Mouse (Mus musculus) v-Abl transformed pro-B cells (cell line): ENCODE measurements around the gene Tbc1d5.

ENCODE experiments used
- in situ Hi-C, 2 experiments: fragments of 400-800 bp; cut with MboI; formaldehyde crosslinking; loops; one replicate each; pipeline ENCODE4 v1.15.1; 2025; ENCODE audit not compliant: unreplicated experiment in 2 of 2

The Tbc1d5 gene

GRCm38 (mm10) chr17:51179195-51179953 is at the start of gene Tbc1d5:
Gene Tbc1d5, minus strand, starts transcription at chr17:51179352.
- in situ Hi-C loops, result no loop called here

DNA sequence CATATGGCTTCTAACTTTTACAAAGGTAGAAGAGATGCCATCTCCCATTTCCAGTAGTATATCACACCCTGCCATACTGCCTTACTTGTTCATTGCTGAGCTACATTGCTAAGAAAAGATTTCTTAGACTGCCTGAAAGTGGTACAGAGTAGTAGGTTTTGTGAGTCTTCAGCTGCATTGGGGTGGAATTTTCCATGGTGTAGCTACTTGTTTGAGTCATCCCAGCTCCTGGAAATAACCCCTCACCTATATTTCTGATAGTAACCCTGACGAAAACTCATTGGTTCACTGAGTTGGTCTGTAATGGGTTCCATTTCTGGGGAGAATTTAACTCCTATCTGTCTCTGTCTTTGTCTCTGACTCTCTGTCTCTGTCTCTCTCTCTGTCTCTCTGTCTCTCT is 46.9 kb upstream of the Tbc1d5 start:
- in situ Hi-C loops, result no loop called here

GRCm38 (mm10) chr17:51223152-51223551 is 44.0 kb upstream of the Tbc1d5 start:
- in situ Hi-C loops, result no loop called here

DNA sequence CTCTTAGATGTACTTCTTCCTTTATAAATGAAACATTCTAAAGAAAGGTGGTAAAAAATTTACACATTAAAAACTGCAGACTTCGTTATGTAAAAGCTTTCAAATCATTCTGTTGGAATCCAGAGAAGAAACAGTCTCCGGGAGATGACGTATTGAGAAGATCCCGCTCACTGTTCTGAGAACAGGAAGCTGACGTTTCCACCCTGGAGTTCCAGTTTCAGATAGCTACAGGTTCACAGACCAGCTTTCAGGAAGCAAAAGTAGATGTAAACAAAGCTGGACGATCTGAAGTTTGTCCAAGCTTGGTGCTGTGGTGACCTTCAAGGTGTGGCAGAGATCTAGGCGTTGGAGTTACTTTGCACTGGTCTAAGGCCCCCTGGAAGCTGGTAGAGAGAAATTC is 41.9 kb upstream of the Tbc1d5 start:
- in situ Hi-C loops, result no loop called here

- in situ Hi-C loops, result no loop called here
Observed at GRCm38 (mm10) chr17:51219897-51220296, 40.7 kb upstream of the Tbc1d5 start.

DNA sequence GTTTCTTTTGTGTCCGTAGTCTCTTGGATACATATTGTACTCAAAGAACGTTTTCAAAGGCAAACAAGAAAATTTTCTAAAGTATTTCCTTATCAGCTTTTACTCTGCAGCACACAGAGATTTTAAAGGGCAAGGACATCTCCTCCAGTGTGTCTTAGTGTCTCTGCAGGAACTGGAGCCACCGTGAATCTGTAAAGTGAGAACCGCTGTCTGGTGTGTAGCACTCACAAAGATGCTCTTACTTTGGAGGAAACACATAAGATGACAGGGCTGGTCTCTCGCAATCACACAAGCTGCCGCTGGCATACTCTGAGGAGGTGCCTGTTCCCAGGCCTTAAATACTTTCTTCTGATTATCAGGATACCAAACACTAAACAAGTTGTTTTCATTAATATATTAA is 37.3 kb upstream of the Tbc1d5 start:
- in situ Hi-C loops, result no loop called here

DNA sequence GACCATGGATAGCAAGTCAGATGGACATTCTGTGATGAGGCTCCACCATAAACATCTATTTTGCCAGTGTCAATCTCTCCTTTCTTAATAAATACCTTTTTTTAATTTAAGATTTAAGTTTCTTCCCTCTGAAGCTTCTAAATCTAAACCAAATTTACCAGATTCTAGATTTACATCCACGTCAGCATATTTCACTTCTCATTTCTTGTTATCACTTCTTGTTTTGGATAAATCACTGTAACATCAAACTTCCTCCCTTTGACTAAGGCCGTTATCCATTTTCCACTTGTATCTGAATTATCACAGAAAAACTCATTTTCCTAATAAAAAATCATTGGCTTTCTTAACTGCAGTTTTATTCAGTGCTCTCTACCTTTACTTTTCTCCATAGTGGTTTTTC is 30.4 kb upstream of the Tbc1d5 start:
- in situ Hi-C loops, result no loop called here

- in situ Hi-C loops, result no loop called here
Observed at GRCm38 (mm10) chr17:51204643-51205042, 25.5 kb upstream of the Tbc1d5 start.

GRCm38 (mm10) chr17:51195561-51195960 is 16.4 kb upstream of the Tbc1d5 start:
- in situ Hi-C loops, result no loop called here

- in situ Hi-C loops, result no loop called here
Observed at GRCm38 (mm10) chr17:51194787-51195186, 15.6 kb upstream of the Tbc1d5 start.

DNA sequence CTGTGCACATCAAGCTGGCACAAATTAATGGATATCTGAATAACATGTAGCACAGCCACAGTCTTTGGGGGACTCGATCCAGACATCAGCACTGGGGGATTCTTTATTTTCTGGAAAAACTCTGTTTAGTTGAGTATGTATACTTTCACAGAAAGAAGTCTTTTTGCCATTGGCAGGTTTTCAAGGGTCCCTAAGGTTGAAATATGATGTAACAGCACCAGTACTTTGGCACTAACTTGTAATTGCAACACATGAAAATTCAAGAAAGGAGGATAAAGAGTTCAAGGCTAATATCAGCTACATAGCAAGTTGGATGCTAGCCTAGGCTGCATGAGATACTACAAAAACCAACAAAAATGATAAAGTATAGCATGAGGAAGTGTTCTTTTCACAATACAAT is 12.2 kb upstream of the Tbc1d5 start:
- in situ Hi-C loops, result no loop called here

DNA sequence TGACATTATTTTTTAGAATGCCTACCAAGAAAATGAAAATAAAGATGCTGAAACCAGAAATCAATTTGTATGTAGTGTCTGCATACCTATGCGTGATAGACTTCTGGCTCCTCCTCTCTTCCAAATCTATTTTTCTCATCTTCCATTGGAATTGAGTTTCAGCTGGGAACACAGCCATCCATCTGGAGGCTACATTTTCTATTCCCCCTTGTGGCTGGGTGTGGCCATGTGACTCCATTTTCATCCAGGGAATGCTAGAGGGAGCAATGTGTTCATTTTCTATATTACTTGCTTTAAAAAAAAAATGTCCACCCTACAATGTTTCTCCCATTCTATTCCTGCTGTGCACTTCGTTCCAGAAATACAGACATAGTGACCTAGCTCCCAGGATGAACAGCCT is 3.6 kb upstream of the Tbc1d5 start:
- in situ Hi-C loops, result no loop called here

- in situ Hi-C loops, result no loop called here
Observed at GRCm38 (mm10) chr17:51178491-51179194, 509 bp downstream of the Tbc1d5 start.

- in situ Hi-C loops, result no loop called here
Observed at GRCm38 (mm10) chr17:51177923-51178322, 1.2 kb downstream of the Tbc1d5 start.

- in situ Hi-C loops, result no loop called here
Observed at GRCm38 (mm10) chr17:51172332-51172731, 6.8 kb downstream of the Tbc1d5 start.

- in situ Hi-C loops, result no loop called here
Observed at GRCm38 (mm10) chr17:51171504-51171903, 7.6 kb downstream of the Tbc1d5 start.

GRCm38 (mm10) chr17:51169911-51170310 is 9.2 kb downstream of the Tbc1d5 start:
- in situ Hi-C loops, result no loop called here

- in situ Hi-C loops, result no loop called here
Observed at GRCm38 (mm10) chr17:51162366-51162765, 16.8 kb downstream of the Tbc1d5 start.

GRCm38 (mm10) chr17:51159261-51159660 is 19.9 kb downstream of the Tbc1d5 start:
- in situ Hi-C loops, result no loop called here

DNA sequence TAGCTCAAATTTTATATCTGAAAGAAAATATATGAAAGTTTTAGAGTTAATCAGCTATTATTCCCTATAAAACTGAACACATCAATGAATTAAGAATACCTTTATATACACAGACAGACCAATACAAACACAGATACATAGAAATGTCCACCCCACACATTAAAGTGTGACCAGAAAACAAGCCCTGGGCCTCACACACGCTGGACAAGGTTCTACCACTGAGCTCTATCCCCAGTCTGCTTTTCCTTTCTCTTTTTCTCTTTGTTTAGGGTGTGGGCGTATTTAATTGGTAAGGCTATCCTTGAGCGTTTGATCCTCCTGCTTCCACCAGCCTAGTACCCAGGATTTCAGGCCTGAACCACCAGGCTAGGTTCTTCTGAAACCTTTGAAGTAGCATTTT is 28.2 kb downstream of the Tbc1d5 start:
- in situ Hi-C loops, result no loop called here

- in situ Hi-C loops, result no loop called here
Observed at GRCm38 (mm10) chr17:51144983-51145382, 34.2 kb downstream of the Tbc1d5 start.

DNA sequence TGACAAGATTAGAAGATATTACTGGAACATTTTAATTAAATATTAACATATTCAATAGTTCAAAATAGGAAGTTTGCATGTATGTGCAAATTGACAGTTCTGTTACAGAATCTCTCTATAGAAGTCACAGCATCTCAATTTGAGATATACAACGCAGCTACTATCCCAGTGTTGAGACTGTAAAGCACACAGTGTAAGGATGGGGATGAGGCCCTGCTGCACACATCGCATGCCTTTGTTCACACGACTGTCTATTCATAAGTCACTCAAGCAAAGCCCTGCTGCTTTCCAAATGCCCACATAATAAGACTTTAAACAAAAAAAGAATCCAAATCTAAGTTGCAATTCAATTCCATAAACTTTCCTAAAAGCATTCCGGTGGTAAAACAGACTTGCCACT is 37.1 kb downstream of the Tbc1d5 start:
- in situ Hi-C loops, result no loop called here
